Mouse (Mus musculus): Measurements from ENCODE around the gene Tbrg4. TPM values are rescaled to one million over a fixed set of nuclear protein-coding genes. Genes with fewer than 3 reads are reported as not detected.
"Not testable (repeated sequence)": the region's sequence is repeated elsewhere in the genome, so short reads cannot be mapped to it uniquely, and the experiment has no call there.

The Tbrg4 gene
- polyA plus RNA-seq, 1 experiment from 2014 or later: 37.1 TPM

- peak; percentile 55 for ATAC-seq (ENCODE audit: insufficient number of reproducible peaks, insufficient read depth, low FRiP score, low read depth)
- H3K27ac ChIP-seq (ENCODE audit: low read length): no peak within 1 kb of the TSS
- H3K36me3 ChIP-seq (ENCODE audit: control insufficient read depth, insufficient read depth, low read length): no peaks in the 10 kb centered on the region
- H3K4me1 ChIP-seq (ENCODE audit: control insufficient read depth, insufficient read depth, low read length): no peaks in the 10 kb centered on the region
- H3K9me3 ChIP-seq (ENCODE audit: control insufficient read depth, low read depth, low read length): no peaks in the 10 kb centered on the region
- peak within 1 kb of the TSS; percentile 39 for H3K4me3 ChIP-seq (ENCODE audit: low read depth, low read length)
- H3K4me2 ChIP-seq (replicated peaks; ENCODE audit: low read depth, low read length): peak within 1 kb of the TSS; percentile 70
- WGBS: 1% methylated on average over 18 of the region's 18 CpGs
- H3K27me3 ChIP-seq (ENCODE audit: control insufficient read depth, insufficient read depth, low read length): no peaks in the 10 kb centered on the region
- no peak within 1 kb of the TSS; the same call in 1 of the 2 replicates for H3K9ac ChIP-seq (replicated peaks; ENCODE audit: low read depth, low read length)
These were observed 32.4 kb upstream of the Tbrg4 start, which contains the start of gene Ramp3 for GRCm38 (mm10) chr11:6658271-6658670. Gene Ramp3, plus strand, starts transcription at chr11:6658521.

- H3K9me3 ChIP-seq (ENCODE audit: control insufficient read depth, low read depth, low read length): no peaks in the 10 kb centered on the region
- H3K27me3 ChIP-seq (ENCODE audit: control insufficient read depth, insufficient read depth, low read length): no peaks in the 10 kb centered on the region
- H3K9ac ChIP-seq (replicated peaks; ENCODE audit: low read depth, low read length): no peak overlapping the region
- no peak overlapping the region for H3K4me3 ChIP-seq (ENCODE audit: low read depth, low read length)
- H3K4me1 ChIP-seq (ENCODE audit: control insufficient read depth, insufficient read depth, low read length): no peaks in the 10 kb centered on the region
- WGBS: 0% methylated on average over 2 of the region's 2 CpGs
- no peak overlapping the region for H3K27ac ChIP-seq (ENCODE audit: low read length)
- H3K4me2 ChIP-seq (replicated peaks; ENCODE audit: low read depth, low read length): no peak overlapping the region
- H3K36me3 ChIP-seq (ENCODE audit: control insufficient read depth, insufficient read depth, low read length): no peaks in the 10 kb centered on the region
- peak; percentile 55; the same call in 1 of the 2 replicates for ATAC-seq (ENCODE audit: insufficient number of reproducible peaks, insufficient read depth, low FRiP score, low read depth)
These were observed 29.0 kb upstream of the Tbrg4 start for GRCm38 (mm10) chr11:6654903-6655302.

DNA sequence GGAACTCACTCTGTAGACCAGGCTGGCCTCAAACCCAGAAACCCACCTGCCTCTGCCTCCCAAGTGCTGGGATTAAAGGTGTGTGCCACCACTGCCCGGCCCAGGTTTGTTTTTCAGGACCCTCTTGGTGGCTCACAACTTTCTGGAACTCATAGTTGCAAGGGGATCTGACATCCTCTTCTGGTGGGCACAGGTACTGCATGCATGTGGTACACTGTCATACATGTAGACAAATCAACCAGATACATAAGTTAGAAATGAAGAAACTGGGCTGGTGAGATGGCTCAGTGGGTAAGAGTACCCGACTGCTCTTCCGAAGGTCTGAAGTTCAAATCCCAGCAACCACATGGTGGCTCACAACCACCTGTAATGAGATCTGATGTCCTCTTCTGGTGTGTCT lies 27.1 kb upstream of the Tbrg4 start:
- not testable (repeated sequence) for H3K9ac ChIP-seq (replicated peaks; ENCODE audit: low read depth, low read length); H3K27ac ChIP-seq (ENCODE audit: low read length); ATAC-seq (ENCODE audit: insufficient number of reproducible peaks, insufficient read depth, low FRiP score, low read depth); H3K27me3 ChIP-seq (ENCODE audit: control insufficient read depth, insufficient read depth, low read length); H3K36me3 ChIP-seq (ENCODE audit: control insufficient read depth, insufficient read depth, low read length); H3K9me3 ChIP-seq (ENCODE audit: control insufficient read depth, low read depth, low read length); H3K4me1 ChIP-seq (ENCODE audit: control insufficient read depth, insufficient read depth, low read length); H3K4me2 ChIP-seq (replicated peaks; ENCODE audit: low read depth, low read length); H3K4me3 ChIP-seq (ENCODE audit: low read depth, low read length)
- 91% methylated on average over 3 of the region's 3 CpGs for WGBS

DNA sequence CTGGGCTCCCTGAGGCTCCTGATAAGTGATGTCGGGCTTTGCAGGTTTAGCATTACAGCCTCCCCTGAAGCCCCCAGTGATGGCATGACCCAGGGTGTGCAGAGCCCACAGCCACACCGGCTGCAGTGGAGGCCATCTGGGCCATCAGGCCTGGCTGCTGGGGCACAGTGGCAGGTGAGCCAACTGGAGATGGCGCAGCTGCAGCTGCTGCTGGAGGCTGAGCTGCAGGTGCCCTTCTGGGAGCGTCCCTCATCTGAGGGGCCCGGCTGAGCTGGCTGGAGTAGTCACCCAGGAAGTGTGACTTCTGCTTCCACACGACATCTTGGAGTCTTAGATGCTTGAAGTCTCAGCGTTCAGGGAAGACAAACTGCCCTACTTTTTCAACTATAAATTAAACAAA lies 24.7 kb upstream of the Tbrg4 start:
- Histone ChIP-seq H3K27me3 (ENCODE audit: control insufficient read depth, insufficient read depth, low read length) (no peaks in the 10 kb centered on the region), H3K9ac (replicated peaks; ENCODE audit: low read depth, low read length) (no peak overlapping the region), H3K4me1 (ENCODE audit: control insufficient read depth, insufficient read depth, low read length) (no peaks in the 10 kb centered on the region), H3K4me3 (ENCODE audit: low read depth, low read length) (no peak overlapping the region), H3K4me2 (replicated peaks; ENCODE audit: low read depth, low read length) (no peak overlapping the region), H3K27ac (ENCODE audit: low read length) (no peak overlapping the region), H3K9me3 (ENCODE audit: control insufficient read depth, low read depth, low read length) (no peaks in the 10 kb centered on the region), H3K36me3 (ENCODE audit: control insufficient read depth, insufficient read depth, low read length) (no peaks in the 10 kb centered on the region)
- 60% methylated on average over 7 of the region's 7 CpGs for WGBS
- ATAC-seq (ENCODE audit: insufficient number of reproducible peaks, insufficient read depth, low FRiP score, low read depth): no peak

DNA sequence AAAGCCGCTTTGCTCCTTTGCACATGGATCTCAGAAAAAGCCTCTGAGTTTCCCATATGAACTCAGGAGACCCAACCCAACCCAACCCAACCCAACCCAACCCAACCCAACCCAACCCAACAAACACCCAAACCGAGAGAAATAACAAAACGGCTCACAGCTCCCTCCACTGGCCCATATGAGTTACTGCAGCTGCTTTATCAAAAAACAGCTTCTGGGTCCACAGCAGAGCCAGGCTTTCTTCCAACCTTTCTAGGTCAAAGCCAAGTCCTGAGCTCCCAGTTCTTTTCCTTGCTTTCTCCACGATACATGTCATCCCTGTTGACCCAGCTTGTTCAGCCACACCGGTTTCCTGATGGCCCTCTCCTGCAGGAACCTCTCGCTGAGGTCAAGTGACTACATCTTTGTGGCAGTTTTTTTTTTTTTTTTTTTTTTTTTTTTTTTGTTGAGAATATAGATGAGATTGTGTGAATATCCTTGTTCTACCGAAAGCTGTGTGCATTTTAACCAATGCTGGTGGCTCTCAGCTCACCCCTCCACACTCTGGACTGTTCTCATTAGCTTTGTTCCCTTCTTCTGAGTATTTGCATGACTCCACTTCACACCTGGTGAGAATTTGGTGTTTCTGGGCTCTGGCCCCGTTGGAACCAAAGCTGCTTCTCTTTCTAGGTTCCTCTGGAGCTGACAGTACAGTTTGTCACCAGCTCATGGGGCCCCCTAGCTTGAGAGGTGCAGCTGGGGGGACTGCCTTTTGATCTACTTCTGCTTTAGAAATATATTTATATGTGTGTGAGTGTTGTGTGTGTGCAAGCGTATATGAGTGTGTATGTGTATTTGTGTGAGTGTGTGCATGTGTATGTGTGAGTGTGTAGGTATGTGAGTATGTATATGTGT lies 22.2 kb upstream of the Tbrg4 start:
- Histone ChIP-seq H3K36me3 (ENCODE audit: control insufficient read depth, insufficient read depth, low read length) (no peaks in the 10 kb centered on the region), H3K4me3 (ENCODE audit: low read depth, low read length) (no peak overlapping the region), H3K4me1 (ENCODE audit: control insufficient read depth, insufficient read depth, low read length) (no peaks in the 10 kb centered on the region), H3K9ac (replicated peaks; ENCODE audit: low read depth, low read length) (no peak overlapping the region), H3K4me2 (replicated peaks; ENCODE audit: low read depth, low read length) (no peak overlapping the region), H3K27me3 (ENCODE audit: control insufficient read depth, insufficient read depth, low read length) (no peaks in the 10 kb centered on the region), H3K9me3 (ENCODE audit: control insufficient read depth, low read depth, low read length) (no peaks in the 10 kb centered on the region), H3K27ac (ENCODE audit: low read length) (no peak overlapping the region)
- WGBS: 56% methylated on average over 9 of the region's 9 CpGs
- no peak for ATAC-seq (ENCODE audit: insufficient number of reproducible peaks, insufficient read depth, low FRiP score, low read depth)

- no peak for ATAC-seq (ENCODE audit: insufficient number of reproducible peaks, insufficient read depth, low FRiP score, low read depth)
- WGBS: 72% methylated on average over 6 of the region's 6 CpGs
These were observed 18.7 kb upstream of the Tbrg4 start for GRCm38 (mm10) chr11:6644566-6644965.

DNA sequence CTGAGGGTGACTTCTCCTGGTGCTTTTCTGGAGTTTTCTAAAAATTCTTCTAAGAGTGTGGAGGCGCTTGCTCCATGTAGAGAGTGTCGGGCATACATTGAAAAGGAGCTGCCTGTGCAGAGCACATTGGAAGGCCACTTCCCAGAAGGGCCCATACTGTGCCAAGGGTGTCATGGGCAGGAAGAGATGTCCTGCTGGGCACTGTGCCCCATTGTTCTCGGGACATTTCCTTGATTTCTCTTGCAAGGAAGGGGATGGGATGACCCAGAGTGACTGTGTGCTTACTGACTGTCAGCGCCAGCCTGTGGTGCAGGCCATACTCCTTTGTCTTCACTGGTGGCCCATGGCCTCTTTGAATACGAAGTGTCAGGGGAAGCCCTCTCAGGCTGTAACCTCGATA lies 13.2 kb upstream of the Tbrg4 start:
- no peak overlapping the region for H3K27ac ChIP-seq (ENCODE audit: low read length)
- no peaks in the 10 kb centered on the region for H3K9me3 ChIP-seq (ENCODE audit: control insufficient read depth, low read depth, low read length)
- H3K9ac ChIP-seq (replicated peaks; ENCODE audit: low read depth, low read length): no peak overlapping the region
- H3K4me3 ChIP-seq (ENCODE audit: low read depth, low read length): no peak overlapping the region
- no peaks in the 10 kb centered on the region for H3K36me3 ChIP-seq (ENCODE audit: control insufficient read depth, insufficient read depth, low read length)
- no peaks in the 10 kb centered on the region for H3K27me3 ChIP-seq (ENCODE audit: control insufficient read depth, insufficient read depth, low read length)
- H3K4me1 ChIP-seq (ENCODE audit: control insufficient read depth, insufficient read depth, low read length): no peaks in the 10 kb centered on the region
- no peak overlapping the region for H3K4me2 ChIP-seq (replicated peaks; ENCODE audit: low read depth, low read length)
- 75% methylated on average over 6 of the region's 6 CpGs for WGBS
- no peak for ATAC-seq (ENCODE audit: insufficient number of reproducible peaks, insufficient read depth, low FRiP score, low read depth)

More at GRCm38 (mm10) chr11:6644566-6644965, 18.7 kb upstream of the Tbrg4 start:
- Histone ChIP-seq H3K9me3 (ENCODE audit: control insufficient read depth, low read depth, low read length) (no peaks in the 10 kb centered on the region), H3K27me3 (ENCODE audit: control insufficient read depth, insufficient read depth, low read length) (no peaks in the 10 kb centered on the region), H3K27ac (ENCODE audit: low read length) (no peak overlapping the region), H3K4me3 (ENCODE audit: low read depth, low read length) (no peak overlapping the region), H3K9ac (replicated peaks; ENCODE audit: low read depth, low read length) (no peak overlapping the region), H3K36me3 (ENCODE audit: control insufficient read depth, insufficient read depth, low read length) (no peaks in the 10 kb centered on the region), H3K4me2 (replicated peaks; ENCODE audit: low read depth, low read length) (no peak overlapping the region), H3K4me1 (ENCODE audit: control insufficient read depth, insufficient read depth, low read length) (no peaks in the 10 kb centered on the region)

GRCm38 (mm10) chr11:6638537-6638936 lies 12.7 kb upstream of the Tbrg4 start, which contains the start of gene Wap:
Gene Wap, minus strand, starts transcription at chr11:6638637.
- Histone ChIP-seq H3K9me3 (ENCODE audit: control insufficient read depth, low read depth, low read length) (no peaks in the 10 kb centered on the region), H3K4me3 (ENCODE audit: low read depth, low read length) (no peak within 1 kb of the TSS), H3K36me3 (ENCODE audit: control insufficient read depth, insufficient read depth, low read length) (no peaks in the 10 kb centered on the region), H3K9ac (replicated peaks; ENCODE audit: low read depth, low read length) (no peak within 1 kb of the TSS), H3K4me2 (replicated peaks; ENCODE audit: low read depth, low read length) (no peak within 1 kb of the TSS), H3K27ac (ENCODE audit: low read length) (no peak within 1 kb of the TSS), H3K27me3 (ENCODE audit: control insufficient read depth, insufficient read depth, low read length) (no peaks in the 10 kb centered on the region), H3K4me1 (ENCODE audit: control insufficient read depth, insufficient read depth, low read length) (no peaks in the 10 kb centered on the region)
- ATAC-seq (ENCODE audit: insufficient number of reproducible peaks, insufficient read depth, low FRiP score, low read depth): no peak
- WGBS: 90% methylated on average over 4 of the region's 4 CpGs

All from stomach, embryonic 14.5 days (tissue).